Mouse (Mus musculus) ES-Bruce4 (cell line): ENCODE data around the gene Lrrc74b. TPM values are rescaled to one million over a fixed set of nuclear protein-coding genes. Genes with fewer than 3 reads are reported as not detected.
A peak's percentile ranks its signal among the peaks of the same experiment; 100 is the strongest.
"Not testable (repeated sequence)": the region's sequence is repeated elsewhere in the genome, so short reads cannot be mapped to it uniquely, and the experiment has no call there.

ENCODE experiments used
- H3K27ac ChIP-seq: 2 replicates; pipeline ENCODE4 v1.5.1; 2012; ENCODE audit warnings: low read length, inconsistent platforms; ENCODE audit not compliant: insufficient read depth
- H3K27me3 ChIP-seq: 2 replicates; pipeline ENCODE4 v1.6.1; 2012; ENCODE audit warnings: mild to moderate bottlenecking, low read length, inconsistent platforms; ENCODE audit not compliant: control insufficient read depth, poor library complexity, insufficient read depth, severe bottlenecking
- H3K36me3 ChIP-seq: 2 replicates; pipeline ENCODE4 v1.6.1; 2012; ENCODE audit warnings: inconsistent platforms, mild to moderate bottlenecking, low read length, moderate library complexity; ENCODE audit not compliant: control insufficient read depth, poor library complexity, insufficient read depth, severe bottlenecking
- H3K4me1 ChIP-seq: one replicate; pipeline ENCODE4 v1.8.1; 2011; ENCODE audit warnings: low read length; ENCODE audit not compliant: control insufficient read depth, insufficient read depth
- H3K4me3 ChIP-seq: 2 replicates; pipeline ENCODE4 v1.5.1; 2011; ENCODE audit warnings: low read depth, mild to moderate bottlenecking, low read length
- H3K9ac ChIP-seq: 2 replicates; pipeline ENCODE4 v1.6.1; 2012; ENCODE audit warnings: low read depth, mild to moderate bottlenecking, inconsistent platforms; ENCODE audit not compliant: poor library complexity, severe bottlenecking
- H3K9me3 ChIP-seq: replicated peaks from 2 replicates; pipeline ENCODE4 v1.6.1; 2012; ENCODE audit warnings: mild to moderate bottlenecking, low read length, inconsistent platforms; ENCODE audit not compliant: control insufficient read depth, poor library complexity, insufficient read depth, severe bottlenecking
- CTCF ChIP-seq: IDR thresholded peaks from one replicate; pipeline ENCODE4 v1.8.1; 2011; ENCODE audit warnings: low read depth, low read length
- EP300 ChIP-seq: IDR thresholded peaks from 2 replicates; pipeline ENCODE4 v1.6.1; 2011; ENCODE audit warnings: low read depth, low read length; ENCODE audit not compliant: insufficient read depth
- POLR2A ChIP-seq: IDR thresholded peaks from one replicate; pipeline ENCODE4 v1.8.1; 2011; ENCODE audit warnings: low read length; ENCODE audit not compliant: insufficient read depth
- polyA plus RNA-seq: library from polyadenylated mRNA; stranded (reverse); fragments of >200 nt; gene quantifications from 2 replicates; pipeline ENCODE4 v1.2.4, GENCODE M21; 2011; ENCODE audit warnings: low read depth; ENCODE audit not compliant: missing spikeins, insufficient read depth, insufficient read length

Gene Lrrc74b
- polyA plus RNA-seq, 1 experiment, result 1.8 TPM

DNA sequence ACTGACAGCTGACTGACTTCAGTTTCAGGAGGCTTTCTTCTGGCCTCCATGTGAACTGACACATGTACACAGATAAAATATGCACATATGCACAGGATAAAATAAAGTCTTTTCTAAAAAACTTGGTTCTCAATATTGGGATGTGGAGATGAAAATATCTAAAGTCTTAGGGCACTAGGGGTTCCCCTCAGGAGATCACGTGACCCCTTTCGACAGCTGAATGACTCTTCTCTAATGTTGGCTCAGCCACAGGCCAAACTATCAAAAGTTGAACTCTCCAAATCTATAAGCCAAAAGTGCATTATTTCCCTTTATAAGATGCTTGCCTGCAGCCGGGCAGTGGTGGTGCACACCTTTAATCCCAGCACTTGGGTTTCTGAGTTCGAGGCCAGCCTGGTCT lies 4.9 kb downstream of the Lrrc74b start:
- Histone ChIP-seq H3K36me3 (no peaks in the 10 kb centered on the region), H3K9me3 (no peaks in the 10 kb centered on the region), H3K27me3 (no peaks in the 10 kb centered on the region), H3K9ac (no peak overlapping the region), H3K4me3 (no peak overlapping the region), H3K4me1 (no peaks in the 10 kb centered on the region), H3K27ac (no peak overlapping the region)
- TF ChIP-seq POLR2A, result no peak
- TF ChIP-seq CTCF, result no peak
- no peak for TF ChIP-seq EP300

GRCm38 (mm10) chr16:17554702-17555101 lies 6.3 kb downstream of the Lrrc74b start:
- not testable (repeated sequence) for H3K36me3 ChIP-seq, H3K9ac ChIP-seq, H3K27me3 ChIP-seq, H3K27ac ChIP-seq, H3K9me3 ChIP-seq, H3K4me1 ChIP-seq, H3K4me3 ChIP-seq

DNA sequence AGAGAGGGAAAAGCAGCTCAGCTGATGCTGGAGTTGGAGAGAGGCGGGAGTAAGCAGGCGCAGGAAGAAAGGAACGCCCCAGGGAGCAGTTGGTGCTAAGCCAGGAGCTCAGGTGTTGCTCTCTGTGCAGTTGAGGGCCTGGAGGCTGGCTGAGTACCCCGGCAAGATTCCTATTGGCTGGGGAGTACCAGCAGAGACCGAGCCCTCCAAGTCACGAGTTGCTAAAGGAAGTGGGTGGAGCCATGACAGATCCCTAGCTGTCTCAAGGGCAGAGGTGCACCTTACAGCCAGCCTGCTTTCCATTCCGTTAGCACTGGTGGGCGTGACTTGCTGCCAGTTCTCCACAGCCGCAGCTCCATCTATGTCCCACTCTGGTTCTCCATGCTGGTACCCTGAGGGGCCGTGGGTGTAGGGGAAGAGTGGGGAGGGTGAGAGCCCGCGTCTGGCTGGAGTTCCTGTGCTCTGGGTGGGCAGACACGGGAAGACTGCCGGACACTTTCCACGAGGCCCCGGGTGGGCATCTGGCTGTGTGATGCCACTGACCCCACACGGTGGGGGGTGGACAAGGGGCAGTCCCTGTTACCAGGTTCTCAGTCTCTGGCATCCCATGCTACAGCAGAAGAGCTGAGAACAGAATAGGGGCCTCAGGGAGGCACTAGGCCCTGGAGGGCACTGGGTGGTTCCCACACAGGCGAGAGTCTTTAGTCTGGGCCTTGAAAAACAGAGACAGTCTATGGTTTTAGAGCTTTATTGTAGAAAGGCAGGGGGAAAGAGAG lies 6.9 kb downstream of the Lrrc74b start:
- Histone ChIP-seq H3K9ac (no peak overlapping the region), H3K4me3 (peak overlapping the region; percentile 46)
- TF ChIP-seq EP300 (peak; percentile 37; the same call in 1 of the 2 replicates), CTCF (no peak)

DNA sequence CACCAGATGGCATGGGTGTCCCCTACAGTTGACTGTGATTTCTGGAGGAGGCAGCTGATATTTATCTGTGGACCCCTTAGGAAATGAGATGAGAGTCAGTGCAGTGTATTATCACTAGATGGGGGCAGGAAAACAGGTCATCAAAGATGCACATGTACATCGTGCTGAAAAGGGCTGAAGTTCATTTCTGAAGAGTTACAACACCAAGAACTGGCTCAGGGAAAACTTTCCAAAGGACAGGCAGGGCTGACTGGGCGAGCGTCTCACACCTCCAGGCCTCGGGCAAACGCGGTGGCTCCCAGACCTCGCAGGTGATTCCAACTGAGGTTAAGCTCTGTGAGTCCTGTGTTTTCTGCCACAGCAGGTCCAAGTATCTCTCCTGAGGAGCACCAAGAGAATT lies 8.2 kb downstream of the Lrrc74b start:
- H3K36me3 ChIP-seq, result no peaks in the 10 kb centered on the region
- no peak overlapping the region for H3K9ac ChIP-seq
- H3K4me1 ChIP-seq, result no peaks in the 10 kb centered on the region
- no peak for TF ChIP-seq CTCF
- no peak for TF ChIP-seq POLR2A
- TF ChIP-seq EP300, result no peak
- no peak overlapping the region for H3K4me3 ChIP-seq
- no peaks in the 10 kb centered on the region for H3K9me3 ChIP-seq
- H3K27ac ChIP-seq, result no peak overlapping the region
- H3K27me3 ChIP-seq, result no peaks in the 10 kb centered on the region

More for the DNA sequence above, 6.9 kb downstream of the Lrrc74b start:
- Histone ChIP-seq H3K27ac (peak overlapping the region; percentile 62), H3K9me3 (no peaks in the 10 kb centered on the region), H3K36me3 (no peaks in the 10 kb centered on the region), H3K27me3 (no peaks in the 10 kb centered on the region), H3K4me1 (no peaks in the 10 kb centered on the region)

DNA sequence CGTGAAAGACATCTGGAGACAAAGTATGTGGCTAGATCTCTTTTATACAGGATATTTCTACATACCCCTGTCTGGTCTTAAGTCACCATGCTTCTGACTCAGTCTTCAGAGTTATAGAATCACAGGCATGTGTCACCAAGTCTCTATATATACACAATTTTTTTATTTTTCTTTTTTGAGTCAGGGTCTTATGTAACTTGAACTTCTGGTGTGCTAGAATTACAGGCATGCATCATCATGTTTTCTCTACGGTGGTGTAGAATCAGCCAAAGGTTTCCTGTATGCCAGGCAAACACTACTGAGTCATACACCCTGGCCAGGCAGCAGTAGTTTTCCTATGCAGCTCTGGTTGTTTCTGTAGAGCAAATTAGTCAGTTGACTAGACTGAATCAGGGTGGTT lies 18.4 kb downstream of the Lrrc74b start:
- no peaks in the 10 kb centered on the region for H3K36me3 ChIP-seq
- TF ChIP-seq CTCF, result no peak
- TF ChIP-seq EP300, result no peak
- no peak for TF ChIP-seq POLR2A
- H3K9me3 ChIP-seq, result no peaks in the 10 kb centered on the region
- H3K27me3 ChIP-seq, result no peaks in the 10 kb centered on the region
- H3K4me1 ChIP-seq, result no peaks in the 10 kb centered on the region
- no peak overlapping the region for H3K27ac ChIP-seq
- no peak overlapping the region for H3K9ac ChIP-seq
- no peak overlapping the region for H3K4me3 ChIP-seq

DNA sequence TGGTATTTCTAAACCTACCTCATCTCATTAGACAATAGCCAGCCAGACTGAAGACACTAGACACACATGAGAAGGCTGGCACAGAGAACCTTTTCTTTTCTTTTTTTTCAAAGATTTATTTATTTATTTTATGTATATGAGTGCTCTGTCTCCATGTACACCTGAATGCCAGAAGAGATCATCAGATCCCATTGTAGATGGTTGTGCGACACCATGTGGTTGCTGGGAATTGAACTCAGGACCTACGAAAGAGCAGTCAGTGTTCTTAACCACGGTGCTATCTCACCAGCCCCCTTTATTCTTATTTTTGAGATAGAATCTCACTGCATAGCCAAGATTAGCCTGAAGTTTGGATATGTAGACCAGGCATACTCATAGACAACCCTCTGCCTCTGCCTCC lies 24.5 kb downstream of the Lrrc74b start:
- Histone ChIP-seq H3K27me3 (no peaks in the 10 kb centered on the region), H3K4me1 (peaks cover 3% of the 10 kb centered on the region), H3K4me3 (no peak overlapping the region), H3K9me3 (no peaks in the 10 kb centered on the region), H3K36me3 (no peaks in the 10 kb centered on the region), H3K27ac (no peak overlapping the region), H3K9ac (no peak overlapping the region)
- no peak for TF ChIP-seq POLR2A
- no peak for TF ChIP-seq CTCF
- no peak for TF ChIP-seq EP300
